Mouse (Mus musculus) C2C12 (cell line): ENCODE results near the gene Stmn3.
"Not testable (repeated sequence)": the region's sequence is repeated elsewhere in the genome, so short reads cannot be mapped to it uniquely, and the experiment has no call there.

Experiments
- CEBPB ChIP-seq: IDR thresholded peaks from one replicate; pipeline ENCODE4 v1.6.1; 2011; ENCODE audit warnings: low read depth, mild to moderate bottlenecking, control low read depth, moderate library complexity
- CTCF ChIP-seq: IDR thresholded peaks from one replicate; pipeline ENCODE4 v1.5.1; 2011; ENCODE audit not compliant: control insufficient read depth, insufficient read depth, insufficient read length
- FOSL1 ChIP-seq: IDR thresholded peaks from one replicate; pipeline ENCODE4 v1.8.0; 2011; ENCODE audit warnings: mild to moderate bottlenecking, low read length; ENCODE audit not compliant: poor library complexity, insufficient read depth, severe bottlenecking
- MAX ChIP-seq: IDR thresholded peaks from one replicate; pipeline ENCODE4 v1.6.1; 2011; ENCODE audit warnings: mild to moderate bottlenecking, control low read depth
- MYOD1 ChIP-seq: IDR thresholded peaks from one replicate; pipeline ENCODE4 v1.6.1; 2011; ENCODE audit warnings: low read depth; ENCODE audit not compliant: control insufficient read depth, insufficient read length
- MYOG ChIP-seq: IDR thresholded peaks from one replicate; pipeline ENCODE4 v1.6.1; 2011; ENCODE audit not compliant: control insufficient read depth, insufficient read length; ENCODE audit errors: extremely low read depth
- USF1 ChIP-seq: IDR thresholded peaks from one replicate; pipeline ENCODE4 v1.6.1; 2011; ENCODE audit warnings: low read depth, mild to moderate bottlenecking, control low read depth, moderate library complexity

GRCm38 (mm10) chr2:181287958-181288350, 26.3 kb downstream of the Stmn3 start, which contains the start of gene Gmeb2:
- TF ChIP-seq CTCF, MYOG, MYOD1, USF1, CEBPB, FOSL1: not testable (repeated sequence)
- peak; percentile 9 for TF ChIP-seq MAX
